Mouse (Mus musculus) kidney, postnatal 14 days (tissue): ENCODE data around the gene Aplp2.

Experiments used
- DNase-seq: peaks from one replicate; pipeline ENCODE4 v3.0.0; 2022; ENCODE audit warnings: mixed read lengths

The Aplp2 gene

DNA sequence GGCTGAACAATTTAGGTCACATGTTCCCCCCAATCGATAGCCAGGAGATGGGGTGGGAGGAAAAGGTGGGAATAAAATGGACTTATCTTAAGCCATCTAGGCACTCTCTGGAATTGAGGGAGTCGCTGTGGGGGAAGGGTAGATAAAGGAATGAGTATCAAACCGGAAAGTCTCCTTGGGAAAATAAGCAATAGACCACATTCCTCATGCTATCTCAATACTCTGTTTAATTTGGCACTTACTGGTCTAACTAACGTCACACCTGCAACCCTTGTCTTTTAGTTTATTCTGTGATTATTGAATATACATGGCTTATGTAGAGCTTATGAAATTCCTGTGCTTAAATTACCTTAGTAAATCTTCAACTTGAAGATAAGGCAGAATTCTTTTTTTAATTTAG is 11.9 kb upstream of the Aplp2 start:
- no peak for DNase-seq

DNA sequence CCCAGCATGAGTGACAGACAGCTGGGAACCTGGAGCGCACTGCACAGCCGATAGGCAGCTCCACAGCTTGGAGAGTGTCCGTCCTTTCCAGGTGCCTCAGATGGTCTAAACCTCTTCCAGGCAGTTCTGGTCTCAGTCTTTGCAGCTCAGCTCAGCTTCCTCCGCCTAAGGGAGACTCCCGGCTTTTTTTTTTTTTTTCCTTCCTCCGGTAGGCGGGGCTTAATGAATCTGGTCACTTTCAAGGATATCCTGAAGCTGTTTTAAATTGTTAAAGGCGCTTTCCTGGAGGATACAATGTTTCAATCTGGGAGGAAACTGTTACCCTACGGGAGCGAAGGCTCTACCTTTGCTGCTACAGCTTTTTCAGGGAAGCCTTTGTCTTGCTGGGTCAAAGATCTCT is 9.6 kb upstream of the Aplp2 start:
- peak; percentile 37 for DNase-seq

DNA sequence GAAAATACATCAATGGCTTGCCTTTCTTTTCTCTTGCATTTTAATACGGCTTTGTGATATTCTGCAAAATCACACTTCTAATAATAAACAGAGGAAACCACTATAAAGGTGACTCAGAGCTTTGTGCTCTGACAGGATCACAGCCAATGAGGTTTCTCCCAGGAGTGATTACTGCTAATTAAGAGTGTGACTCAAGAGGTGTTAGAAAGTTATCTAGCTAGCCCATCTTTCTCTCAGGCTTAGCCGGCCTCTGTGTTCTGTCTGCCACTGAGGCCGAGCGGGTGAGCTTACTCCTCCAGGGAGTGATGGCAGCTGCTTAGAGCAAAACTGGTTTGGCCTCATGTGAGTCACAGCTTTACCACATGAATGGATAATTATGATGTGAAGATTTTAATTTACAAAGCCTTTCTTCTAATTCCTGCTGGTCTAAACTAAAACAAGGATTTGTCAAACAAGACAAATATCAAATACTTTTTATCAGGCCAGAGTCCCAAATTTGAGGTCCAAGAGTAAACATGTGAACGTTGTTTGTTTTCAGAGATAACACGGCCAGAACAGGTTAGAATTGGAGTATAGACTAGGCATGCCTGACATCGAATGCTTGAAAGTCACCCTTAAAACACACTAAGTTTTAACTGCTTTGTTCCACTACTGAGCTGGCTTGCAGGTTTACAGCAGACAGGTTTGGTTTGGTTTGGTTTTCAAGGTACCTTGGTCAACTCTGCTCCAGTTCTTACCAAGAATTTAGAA is 6.2 kb upstream of the Aplp2 start:
- DNase-seq = no peak

- DNase-seq = no peak
Measured at GRCm38 (mm10) chr9:31212500-31213008, 939 bp upstream of the Aplp2 start.

DNA sequence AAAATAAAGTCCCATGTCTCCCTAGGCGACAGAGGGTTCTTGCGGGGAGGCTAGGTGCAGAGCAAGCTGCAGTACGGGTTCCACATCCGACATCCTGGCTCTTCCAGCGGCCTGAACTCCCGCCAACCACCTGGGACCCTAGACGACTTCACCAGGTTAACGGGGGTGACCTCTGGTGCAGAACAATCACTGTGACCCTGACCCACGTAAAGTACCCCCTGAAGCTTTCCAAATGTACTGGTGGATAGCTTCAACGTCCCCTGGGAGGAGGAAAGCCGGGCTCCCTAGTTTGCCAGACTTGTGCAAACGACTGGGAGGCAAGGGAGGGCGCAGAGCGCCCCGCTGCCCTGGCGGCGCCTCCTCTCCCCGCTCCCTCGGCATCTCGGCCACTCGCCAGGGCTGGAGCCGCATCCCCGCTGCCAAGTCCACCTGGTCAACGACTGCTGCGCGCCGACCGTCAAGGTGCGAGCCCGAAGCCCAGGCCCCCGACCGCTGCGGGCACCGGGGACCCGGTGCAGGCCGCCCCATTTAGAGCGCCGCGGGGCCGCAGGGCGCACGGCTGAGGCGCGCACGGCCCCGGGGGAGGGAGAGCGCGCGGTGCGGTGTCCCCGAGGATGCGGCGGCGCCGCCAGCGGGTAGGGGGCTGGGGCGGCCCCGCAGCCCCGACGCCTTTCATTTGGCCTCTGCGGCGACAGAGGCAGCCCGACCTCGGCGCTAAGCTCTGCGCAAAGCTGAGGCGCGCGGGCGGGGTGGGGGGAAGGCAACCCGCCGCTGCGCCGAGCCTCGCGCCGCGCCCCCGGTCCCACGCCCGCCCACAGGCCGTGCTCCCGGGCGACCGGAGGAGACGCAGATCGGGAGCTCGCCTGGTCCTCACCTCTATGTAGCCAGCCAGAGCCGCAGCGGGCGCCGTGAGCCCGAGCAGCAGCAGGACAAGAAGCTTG is 596 bp downstream of the Aplp2 start:
- DNase-seq = peak; percentile 73

DNA sequence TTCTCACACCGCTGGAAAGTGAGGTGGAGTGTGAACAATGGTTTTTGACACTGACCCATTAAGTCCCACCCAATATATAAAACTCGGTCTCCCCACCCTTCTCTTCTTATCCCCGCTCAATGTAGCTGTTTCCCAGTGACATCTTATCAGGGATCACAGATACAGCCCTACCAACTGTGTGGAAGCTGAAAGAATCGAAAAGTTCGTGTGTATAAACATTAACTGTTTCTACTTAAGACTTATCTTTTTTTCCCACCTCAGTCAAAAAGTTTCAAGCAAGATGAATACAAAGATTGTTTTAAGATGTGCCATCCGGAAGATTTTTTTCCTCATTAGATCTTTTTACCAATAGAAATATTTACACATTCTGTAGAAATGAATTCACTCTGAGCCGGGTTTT is 1.5 kb downstream of the Aplp2 start:
- DNase-seq = no peak

- no peak for DNase-seq
Measured at GRCm38 (mm10) chr9:31209502-31209901, 2.1 kb downstream of the Aplp2 start.

DNA sequence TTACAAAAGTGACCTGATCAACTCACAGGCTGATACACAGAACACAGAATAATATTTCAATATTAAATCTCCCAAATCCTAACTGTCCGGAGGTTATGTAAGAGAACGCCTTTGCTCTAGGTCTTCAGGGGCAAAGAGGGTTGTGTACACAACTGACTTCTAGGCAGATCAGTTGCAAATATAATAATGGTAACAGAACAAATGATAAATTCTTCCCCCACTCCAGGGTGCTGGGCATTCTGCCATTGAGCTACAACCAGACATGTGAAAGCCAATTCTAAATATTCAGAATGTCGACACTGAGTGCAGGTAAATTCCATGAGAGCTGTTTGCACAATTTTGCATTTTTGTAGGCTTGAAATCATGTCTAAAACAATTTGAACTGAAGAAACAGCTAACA is 3.9 kb downstream of the Aplp2 start:
- DNase-seq = no peak

- DNase-seq = peak; percentile 33
Measured at GRCm38 (mm10) chr9:31204722-31205121, 6.9 kb downstream of the Aplp2 start.

DNA sequence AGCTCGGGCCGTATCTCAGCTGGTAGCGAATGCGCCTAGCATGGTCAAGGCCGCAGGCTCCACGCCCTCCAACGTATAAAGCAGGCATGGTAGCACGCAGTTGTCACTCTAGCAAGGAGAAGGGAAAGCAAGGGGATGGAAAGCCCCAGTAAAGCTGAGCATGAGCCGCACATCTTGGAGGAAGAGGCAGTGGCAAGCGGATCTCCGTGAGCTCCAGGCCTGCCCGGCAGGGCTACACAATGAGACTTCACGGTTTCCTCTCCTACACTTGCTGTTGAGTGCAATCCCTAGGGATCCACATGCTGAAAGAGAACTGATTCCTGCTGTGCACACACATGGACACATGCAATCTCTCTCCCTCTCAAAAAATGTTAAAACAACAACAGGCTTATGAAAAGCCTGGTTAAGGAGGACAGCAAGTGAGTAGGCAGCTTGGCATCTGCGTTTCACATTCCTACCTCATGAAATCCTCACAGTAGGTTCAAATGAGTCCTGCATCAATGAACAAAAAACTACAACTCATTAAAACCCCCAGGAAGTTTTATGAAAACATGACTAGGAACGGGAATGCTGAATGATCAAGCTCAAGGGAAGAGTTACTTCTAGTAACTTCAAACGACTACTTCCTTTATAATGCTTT is 7.9 kb downstream of the Aplp2 start:
- DNase-seq = no peak

DNA sequence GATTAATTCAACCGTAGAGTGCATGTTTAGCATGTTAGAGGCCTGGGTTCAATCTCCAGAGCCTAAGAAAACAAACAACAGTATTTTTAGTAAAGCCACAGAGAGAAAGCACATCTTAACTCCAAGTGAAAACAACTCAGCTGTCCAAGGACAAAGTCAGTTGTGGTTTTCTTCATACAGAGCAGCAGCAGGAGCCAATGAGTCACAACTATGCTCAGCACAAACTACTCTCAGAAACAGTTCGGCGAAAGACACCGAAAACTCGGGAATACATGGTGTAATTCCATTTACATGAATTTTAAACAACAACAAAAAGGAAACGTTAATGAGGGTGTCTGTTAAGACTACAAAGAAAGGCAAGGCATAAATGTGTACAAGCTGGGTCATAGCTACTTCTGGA is 8.5 kb downstream of the Aplp2 start:
- DNase-seq = no peak

DNA sequence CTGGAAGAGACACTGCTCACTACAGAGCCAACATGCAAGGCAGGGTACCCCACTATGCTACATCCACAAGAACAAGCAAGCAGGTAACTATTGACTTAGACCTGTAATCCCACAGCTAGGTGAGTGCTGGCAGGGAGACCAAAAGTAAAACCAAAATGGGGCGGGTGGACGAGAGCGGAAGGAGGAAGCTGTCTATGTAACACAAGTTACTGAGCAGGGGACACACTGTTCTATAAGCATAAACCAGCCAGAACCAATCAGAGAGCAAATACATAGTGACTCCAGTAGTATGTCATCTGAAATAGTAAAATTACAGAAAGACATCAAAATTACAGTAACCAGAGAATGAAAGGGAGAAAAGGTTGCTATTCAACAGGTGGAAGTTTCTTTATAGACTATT is 13.0 kb downstream of the Aplp2 start:
- no peak for DNase-seq

GRCm38 (mm10) chr9:31197782-31198181 is 13.8 kb downstream of the Aplp2 start:
- no peak for DNase-seq

- DNase-seq = no peak
Measured at GRCm38 (mm10) chr9:31196742-31197141, 14.9 kb downstream of the Aplp2 start.

GRCm38 (mm10) chr9:31195573-31195972 is 16.0 kb downstream of the Aplp2 start:
- DNase-seq = no peak

DNA sequence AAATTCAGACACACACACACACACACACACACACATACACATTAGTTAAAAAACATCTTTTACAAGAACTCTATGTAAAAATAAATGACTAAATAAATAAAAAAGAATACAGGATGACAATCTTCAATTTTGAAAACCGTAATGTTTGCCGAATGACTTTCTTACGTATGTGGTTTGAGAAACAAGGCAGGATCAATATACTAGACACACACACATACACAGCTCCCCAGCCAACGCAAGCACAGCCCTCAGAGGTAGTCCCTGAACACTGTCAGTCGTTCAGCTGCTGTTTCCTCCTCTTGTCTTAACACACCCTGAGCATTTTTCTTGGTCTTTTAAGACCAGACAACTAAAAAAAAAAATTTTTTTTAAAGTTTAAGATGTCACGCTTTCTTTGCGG is 19.2 kb downstream of the Aplp2 start:
- DNase-seq = no peak

DNA sequence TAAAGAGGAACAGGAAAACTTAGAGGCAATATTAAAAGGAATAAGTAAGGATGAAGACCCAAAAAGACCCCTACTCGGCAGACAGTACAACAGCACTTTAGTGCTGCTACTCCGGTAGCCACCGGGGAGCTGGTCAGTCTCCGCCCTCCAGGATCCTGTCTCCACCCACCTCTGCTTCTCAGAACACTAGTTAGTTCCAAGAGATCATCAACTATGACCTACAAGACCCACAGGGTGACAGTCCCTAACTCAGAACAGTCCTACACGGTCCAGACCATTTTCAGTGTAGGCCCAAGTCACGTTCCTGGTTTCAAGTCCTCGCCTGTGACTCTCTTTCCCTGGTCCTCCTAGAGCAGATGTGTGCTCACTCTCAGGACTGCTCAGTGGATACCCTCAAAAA is 20.1 kb downstream of the Aplp2 start:
- no peak for DNase-seq

DNA sequence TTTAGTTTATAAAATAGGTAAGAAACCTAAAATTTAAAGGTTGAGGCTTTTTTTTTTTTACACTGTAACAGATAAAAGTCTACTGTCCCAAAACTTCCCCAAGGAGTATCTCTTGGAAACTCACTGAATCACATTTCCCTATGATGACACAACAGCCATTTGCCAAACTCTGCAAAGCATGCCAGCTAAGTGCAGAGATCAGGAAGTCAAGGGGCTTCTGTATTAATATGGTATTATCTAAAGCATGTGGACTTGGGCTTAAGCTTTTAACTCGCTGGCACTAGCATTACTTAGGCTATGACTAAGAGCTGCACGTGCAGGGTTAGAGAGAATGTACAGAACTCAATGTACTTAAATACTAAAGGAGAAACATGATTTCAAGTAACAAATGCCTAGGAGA is 22.4 kb downstream of the Aplp2 start:
- no peak for DNase-seq

DNA sequence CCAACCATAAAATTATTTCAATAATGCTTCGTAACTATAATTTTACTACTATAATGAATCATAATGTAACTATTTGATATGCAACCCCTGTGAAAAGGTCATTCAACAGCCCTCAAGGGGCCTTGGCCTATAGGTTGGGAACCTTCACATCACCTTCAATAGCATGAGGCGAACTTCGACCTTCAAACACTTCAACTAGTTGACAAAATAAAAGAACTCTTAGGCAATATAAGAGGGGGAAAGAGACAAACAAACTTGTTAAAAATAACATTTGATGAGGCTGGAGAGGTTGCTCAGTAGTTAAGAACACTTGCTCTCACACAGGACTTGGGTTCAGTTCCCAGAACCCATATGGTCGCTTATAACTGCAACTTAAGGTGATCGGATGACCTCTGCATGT is 27.2 kb downstream of the Aplp2 start:
- DNase-seq = no peak

DNA sequence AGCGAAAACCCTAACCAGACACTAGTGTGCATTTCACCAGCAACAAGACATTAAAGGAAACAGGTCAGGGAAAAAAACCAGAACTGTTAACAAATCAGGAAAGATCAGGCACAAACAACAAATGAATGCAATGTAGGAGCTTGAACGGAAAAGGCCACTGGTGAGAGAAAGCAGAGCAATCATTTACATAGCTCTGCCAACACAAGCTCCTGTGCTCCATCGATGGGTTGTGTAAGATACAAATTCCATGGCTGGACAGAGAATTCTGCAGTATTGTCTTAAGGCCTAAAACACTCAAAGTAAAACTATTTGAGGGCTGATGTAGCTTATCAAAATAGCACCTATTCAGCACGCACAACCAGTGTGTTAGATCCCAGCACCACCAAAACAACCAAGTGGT is 28.6 kb downstream of the Aplp2 start:
- no peak for DNase-seq

DNA sequence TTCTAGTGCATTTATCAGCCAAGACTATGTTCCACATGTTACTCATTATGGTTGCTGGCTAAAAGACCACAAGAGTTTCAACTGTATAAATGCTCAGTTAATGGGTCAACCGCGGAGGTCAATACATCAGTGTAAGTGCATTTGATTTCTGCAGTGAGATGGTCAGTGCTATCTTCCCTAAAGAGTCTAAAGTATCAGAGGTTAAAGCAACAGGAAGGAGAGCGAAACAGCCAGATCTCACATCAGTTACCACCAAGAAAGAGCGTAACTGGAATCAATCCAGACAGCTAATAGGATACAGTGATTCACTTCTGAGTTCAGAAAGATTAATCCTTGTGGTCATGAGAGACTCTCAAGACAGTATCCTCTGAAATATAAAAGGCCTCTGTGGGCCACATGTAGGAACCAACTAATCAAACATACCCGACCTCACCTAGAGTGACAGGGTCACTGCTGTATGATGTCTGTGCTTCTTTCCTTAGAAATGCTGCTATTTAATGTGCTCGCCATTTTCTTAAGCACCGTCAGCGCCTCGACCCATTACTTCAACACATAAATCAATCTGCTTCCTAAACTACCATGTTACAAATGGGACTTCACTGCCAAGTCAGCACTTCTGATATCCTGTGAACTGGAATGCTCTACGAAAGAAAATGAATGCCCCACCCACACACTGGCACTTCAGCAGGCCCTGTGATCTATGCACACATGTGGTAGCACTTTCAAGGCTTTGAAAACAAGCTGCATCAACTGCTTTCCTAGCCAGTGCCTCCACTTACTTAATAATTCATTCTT is 30.1 kb downstream of the Aplp2 start:
- DNase-seq = peak; percentile 10

GRCm38 (mm10) chr9:31177692-31178091 is 33.9 kb downstream of the Aplp2 start:
- DNase-seq = no peak
